Mouse (Mus musculus): ENCODE data around the gene Fgfr2.

DNA sequence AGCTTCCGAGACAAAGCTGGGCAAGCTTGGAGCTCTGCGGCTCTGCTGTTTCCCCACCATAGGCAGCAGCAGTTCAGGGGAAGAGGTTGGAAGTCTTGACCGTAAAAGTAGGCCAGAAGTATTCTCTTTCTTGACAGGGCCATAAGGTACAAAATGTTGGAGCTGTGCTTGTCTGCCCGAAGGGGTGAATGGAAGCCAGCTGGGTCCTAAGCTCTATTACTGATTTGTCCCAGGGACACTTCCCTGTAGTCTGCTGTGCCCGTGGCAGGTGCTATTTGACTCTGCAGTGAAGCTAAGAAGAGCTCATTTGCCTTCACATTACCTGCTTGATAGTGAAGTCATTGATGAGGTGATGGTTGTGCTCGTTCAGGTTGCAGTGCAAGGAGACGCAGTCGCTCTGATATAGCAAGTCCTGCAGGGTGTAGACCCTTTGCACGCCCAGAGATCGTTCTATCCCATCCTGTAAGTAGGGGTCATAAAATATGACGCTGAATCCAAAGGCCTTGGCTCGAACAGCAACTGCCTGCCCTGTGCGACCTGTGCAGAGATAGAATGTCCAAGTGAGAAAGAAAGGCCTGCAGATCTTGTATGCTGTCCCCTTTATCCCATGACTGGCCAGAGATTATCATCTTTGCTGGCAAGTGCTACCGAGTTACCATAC lies 131.8 kb downstream of the Fgfr2 start:
- TF ChIP-seq CTCF (IDR thresholded peaks at IDR 0.05; ENCODE audit: control insufficient read depth, insufficient read depth, insufficient read length) (no peak), MYOD1 (IDR thresholded peaks at IDR 0.05; ENCODE audit: control insufficient read depth, insufficient read length, low read depth) (no peak), USF1 (IDR thresholded peaks at IDR 0.05; ENCODE audit: low read depth) (no peak), MAX (IDR thresholded peaks at IDR 0.05) (no peak), FOSL1 (IDR thresholded peaks at IDR 0.05; ENCODE audit: insufficient read depth, low read length, poor library complexity, severe bottlenecking) (no peak)
